9 mouse cellular contexts compared by ENCODE assay signal in the genomic region with DNA sequence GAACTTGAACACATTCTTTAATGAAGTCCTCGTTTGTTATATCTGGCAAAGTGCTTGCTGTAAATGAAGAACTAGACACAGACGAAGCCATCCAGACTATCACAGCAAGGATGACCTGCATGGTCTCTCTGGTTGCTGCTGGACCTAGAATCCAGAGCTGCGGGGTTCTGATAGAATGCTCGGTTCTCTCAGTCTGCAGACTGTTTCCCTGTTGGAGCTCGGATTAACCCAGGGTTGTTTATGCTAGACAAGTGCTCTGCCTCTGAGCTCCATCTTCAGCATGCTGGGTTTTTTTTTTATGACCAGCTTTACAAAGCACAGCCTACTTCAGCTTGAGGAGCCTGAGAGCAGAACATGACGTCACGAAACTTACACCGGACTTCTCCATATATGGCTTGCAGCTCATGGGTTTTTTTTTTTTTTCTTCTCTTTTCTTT. TPM values are rescaled to one million over a fixed set of nuclear protein-coding genes. Genes with fewer than 3 reads are reported as not detected.
DNase-seq lines count a peak whose midpoint lies in the region; ATAC-seq and TF ChIP-seq lines count a peak whose summit lies in the region.
"Had no signal": no experiment of that assay in that cellular context is flagged by ENCODE, and none has a peak within 500 bp of the region (broad histone marks: within the 10 kb centered on the region; RNA-seq: fewer than 3 reads in every experiment).

No protein-coding gene starts in this region.

- peak; percentile 89 for DNase-seq in CD4-positive, CD25-positive, alpha-beta regulatory T cell, adult 2 months (ENCODE audit: low read depth, low spot score)
- DNase-seq in brain, adult 2 months (ENCODE audit: low read depth, low spot score) = peak; percentile 16
- no peak for DNase-seq in liver, postnatal 0 days
- peak; percentile 89 for DNase-seq in splenic B cell, adult 2 months (ENCODE audit: low read depth, low spot score)
- no peak for DNase-seq in layer of hippocampus, postnatal 25 days (ENCODE audit: extremely low spot score in 1 of 2, low spot score in 1 of 2)
- no peak for DNase-seq in cerebellum, adult 8-10 months
- DNase-seq: kidney, postnatal 4 days had no signal

- H3K4me3 ChIP-seq in liver, postnatal 0 days (ENCODE audit: low read depth, low read length) = peak overlapping the region; percentile 26
- H3K4me3 ChIP-seq in midbrain, embryonic 15.5 days = no peak overlapping the region

- ATAC-seq in liver, postnatal 0 days = peak; percentile 52; the same call in 1 of the 2 replicates
- no peak for ATAC-seq in midbrain, embryonic 15.5 days (replicated peaks)

- 33% methylated on average over 8 of the region's 8 CpGs for WGBS in liver, postnatal 0 days (ENCODE audit: insufficient replicate concordance)
- WGBS in midbrain, embryonic 15.5 days = 80% methylated on average over 8 of the region's 8 CpGs

- TF ChIP-seq EP300 in liver, postnatal 0 days (IDR thresholded peaks at IDR 0.05; ENCODE audit: low read depth) = no peak

- H3K36me3 ChIP-seq in liver, postnatal 0 days (replicated peaks; ENCODE audit: insufficient read depth, low read length) = no peaks in the 10 kb centered on the region
- H3K36me3 ChIP-seq in splenic B cell, adult 2 months (ENCODE audit: control insufficient read depth, insufficient read depth, low read length, poor library complexity, severe bottlenecking) = no peaks in the 10 kb centered on the region
- no peaks in the 10 kb centered on the region for H3K36me3 ChIP-seq in midbrain, embryonic 15.5 days (replicated peaks)

- H3K9ac ChIP-seq in liver, postnatal 0 days (replicated peaks) = no peak overlapping the region
- no peak overlapping the region for H3K9ac ChIP-seq in midbrain, embryonic 15.5 days

- H3K4me2 ChIP-seq in liver, postnatal 0 days (ENCODE audit: low read depth, low read length) = peak overlapping the region; percentile 65
- no peak overlapping the region for H3K4me2 ChIP-seq in midbrain, embryonic 15.5 days
- H3K4me2 ChIP-seq: midbrain, embryonic 11.5 days had no signal

- peaks cover 10% of the 10 kb centered on the region for H3K4me1 ChIP-seq in liver, postnatal 0 days (ENCODE audit: insufficient read depth)
- no peaks in the 10 kb centered on the region for H3K4me1 ChIP-seq in midbrain, embryonic 15.5 days

- H3K27me3 ChIP-seq in liver, postnatal 0 days (ENCODE audit: insufficient read depth, low read length) = no peaks in the 10 kb centered on the region
- H3K27me3 ChIP-seq in splenic B cell, adult 2 months (ENCODE audit: control insufficient read depth, insufficient read depth, low read length, poor library complexity, severe bottlenecking) = no peaks in the 10 kb centered on the region
- H3K27me3 ChIP-seq in midbrain, embryonic 15.5 days (replicated peaks) = no peaks in the 10 kb centered on the region

- no peak for TF ChIP-seq CTCF in liver, postnatal 0 days (IDR thresholded peaks at IDR 0.05; ENCODE audit: low read depth)

- no peaks in the 10 kb centered on the region for H3K9me3 ChIP-seq in liver, postnatal 0 days (ENCODE audit: low read length)
- no peaks in the 10 kb centered on the region for H3K9me3 ChIP-seq in midbrain, embryonic 15.5 days

- peak overlapping the region; percentile 61 for H3K27ac ChIP-seq in liver, postnatal 0 days (ENCODE audit: low read depth)
- no peak overlapping the region for H3K27ac ChIP-seq in midbrain, embryonic 15.5 days

RNA-seq across cellular contexts. Expression of gene Glipr1, which starts 5.5 kb away (rescaled TPM):
- 9.2 and 9.9 TPM in 2 replicates for polyA plus RNA-seq in liver, postnatal 0 days (2015; fragmentation: Nextera tagmentation; extraction: Ambion mirVana)
- 1 to 10 TPM; 2.6 to 3.0 TPM for total RNA-seq in layer of hippocampus, postnatal 25 days (2021)
- polyA plus RNA-seq in midbrain, embryonic 15.5 days (2015; fragmentation: Nextera tagmentation; extraction: Ambion mirVana) = 0.39 and 0.57 TPM in 2 replicates

RNA-seq across cellular contexts. Expression of gene Krr1, which starts 24.5 kb away (rescaled TPM):
- 11.2 and 11.6 TPM in 2 replicates for polyA plus RNA-seq in liver, postnatal 0 days (2015; fragmentation: Nextera tagmentation; extraction: Ambion mirVana)
- total RNA-seq in layer of hippocampus, postnatal 25 days (2021) = 10 to 100 TPM; 38.1 to 38.6 TPM
- 38.8 and 41.5 TPM in 2 replicates for polyA plus RNA-seq in midbrain, embryonic 15.5 days (2015; fragmentation: Nextera tagmentation; extraction: Ambion mirVana)

Comparison
In these comparisons a context has a peak if more than half of its experiments do, and no peak if none do; other contexts are left out.
1. DNase-seq: peak in CD4-positive, CD25-positive, alpha-beta regulatory T cell, adult 2 months (single experiment), brain, adult 2 months (single experiment) and splenic B cell, adult 2 months (single experiment); none in liver, postnatal 0 days (single experiment), layer of hippocampus, postnatal 25 days (0 of 2) and cerebellum, adult 8-10 months (single experiment).